Mouse (Mus musculus) megakaryocyte-erythroid progenitor cell, adult 5-6 weeks (primary cell): Measurements from ENCODE around the gene Gprin1. TPM values are rescaled to one million over a fixed set of nuclear protein-coding genes. Genes with fewer than 3 reads are reported as not detected.
A peak's percentile ranks its signal among the peaks of the same experiment; 100 is the strongest.

Experiments
- ATAC-seq: replicated peaks from 2 replicates; pipeline ENCODE4 v1.8.0; 2016; ENCODE audit warnings: mild to moderate bottlenecking, inconsistent platforms; ENCODE audit not compliant: severe bottlenecking, poor library complexity, low FRiP score, low TSS enrichment
- total RNA-seq, 2 experiments: library from RNA; stranded (forward) in 1 of 2; stranded (reverse) in 1 of 2; fragments of 200-1000, 215-1000 nt in 1 of 2; fragments of >200 nt in 1 of 2; fragmentation: Nextera tagmentation in 1 of 2; gene quantifications; 2 replicates each; pipeline ENCODE4 v1.2.3; 2014 to 2017

Gene Gprin1
- total RNA-seq, 2 experiments from 2014 or later = not detected

GRCm38 (mm10) chr13:54746896-54747295, 2.8 kb downstream of the Gprin1 start:
- no peak for ATAC-seq

DNA sequence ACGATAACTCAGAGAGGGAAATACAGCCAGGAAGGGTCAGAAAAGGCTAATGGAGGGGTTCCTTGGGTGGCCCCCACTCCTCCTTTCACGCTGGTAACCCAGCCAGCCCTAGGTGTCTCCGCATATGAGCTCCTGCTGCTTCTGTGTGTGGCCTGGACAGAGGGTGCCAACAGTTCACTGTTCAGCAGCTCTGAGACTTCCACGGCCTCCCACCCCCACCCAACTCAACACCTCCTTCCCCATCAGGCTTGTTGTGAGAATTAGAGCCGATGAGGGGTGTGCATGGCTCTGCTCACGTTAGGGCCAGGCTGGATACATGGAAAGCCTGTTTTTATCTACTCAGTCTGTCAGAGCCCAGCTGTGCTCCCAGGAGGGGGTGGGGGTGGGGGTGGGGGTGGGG, 3.6 kb downstream of the Gprin1 start:
- no peak for ATAC-seq

- ATAC-seq = no peak
Measured at GRCm38 (mm10) chr13:54738213-54738601, 11.5 kb downstream of the Gprin1 start.

- ATAC-seq = no peak
Measured at GRCm38 (mm10) chr13:54737488-54738212, 12.0 kb downstream of the Gprin1 start.

GRCm38 (mm10) chr13:54736931-54737330, 12.7 kb downstream of the Gprin1 start:
- ATAC-seq = no peak

DNA sequence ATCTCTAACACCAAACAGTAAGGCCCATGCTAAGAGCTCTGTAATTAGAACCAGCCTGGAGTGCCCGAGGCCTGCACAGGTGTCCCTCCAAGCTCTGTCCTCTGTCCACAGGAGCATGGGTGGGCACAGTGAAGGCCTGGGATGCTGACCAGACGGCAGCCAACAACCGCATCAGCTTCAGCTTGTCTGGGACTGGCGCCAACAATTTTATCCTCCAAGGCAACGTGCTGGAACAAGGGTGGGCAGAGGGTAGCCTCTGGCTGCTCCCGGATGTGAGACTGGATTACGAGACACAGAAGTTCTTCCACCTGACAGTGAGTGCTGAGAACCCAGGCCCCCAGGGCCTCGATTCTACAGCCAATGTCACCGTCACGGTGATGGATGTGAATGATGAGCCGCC, 23.5 kb downstream of the Gprin1 start:
- no peak for ATAC-seq

DNA sequence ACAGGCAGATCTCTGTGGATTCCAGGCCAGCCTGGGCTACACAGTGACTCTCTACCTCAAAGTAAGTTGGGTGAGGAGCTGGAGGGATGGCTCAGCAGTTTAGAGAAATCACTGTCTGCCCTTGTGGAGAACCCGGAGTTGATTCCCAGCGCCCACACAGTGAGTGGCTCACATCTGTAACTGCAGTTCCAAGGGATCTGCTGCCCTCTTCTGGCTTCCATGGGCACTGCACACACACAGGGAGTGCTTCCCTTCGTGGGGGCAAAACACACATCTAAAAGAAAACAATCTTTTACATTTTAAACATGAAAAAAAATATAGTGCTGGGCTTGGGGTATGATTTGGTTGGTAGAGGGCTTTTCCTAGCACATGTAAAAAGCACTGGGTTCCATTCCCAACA, 26.5 kb downstream of the Gprin1 start:
- ATAC-seq = no peak

DNA sequence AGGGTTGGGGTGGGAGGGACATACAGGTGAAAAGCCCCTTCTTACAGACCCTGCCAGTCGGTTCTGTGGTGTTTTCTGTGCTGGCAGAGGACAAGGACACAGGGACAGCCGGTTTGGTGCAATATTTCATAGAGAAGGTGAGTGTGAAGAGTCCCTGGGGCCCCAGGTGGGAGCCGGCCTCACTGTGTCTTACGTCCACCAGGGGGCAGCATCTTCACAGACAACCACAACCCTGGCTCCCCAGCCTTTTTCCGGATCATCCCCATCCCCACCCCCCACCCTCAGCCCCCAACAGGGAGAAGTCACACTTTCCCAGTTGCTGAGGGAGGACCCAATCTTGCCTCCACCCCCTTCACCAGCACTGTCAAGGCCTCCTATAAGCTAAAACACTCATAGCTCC, 32.8 kb downstream of the Gprin1 start:
- ATAC-seq = no peak

- no peak for ATAC-seq
Measured at GRCm38 (mm10) chr13:54714996-54715395, 34.7 kb downstream of the Gprin1 start.

DNA sequence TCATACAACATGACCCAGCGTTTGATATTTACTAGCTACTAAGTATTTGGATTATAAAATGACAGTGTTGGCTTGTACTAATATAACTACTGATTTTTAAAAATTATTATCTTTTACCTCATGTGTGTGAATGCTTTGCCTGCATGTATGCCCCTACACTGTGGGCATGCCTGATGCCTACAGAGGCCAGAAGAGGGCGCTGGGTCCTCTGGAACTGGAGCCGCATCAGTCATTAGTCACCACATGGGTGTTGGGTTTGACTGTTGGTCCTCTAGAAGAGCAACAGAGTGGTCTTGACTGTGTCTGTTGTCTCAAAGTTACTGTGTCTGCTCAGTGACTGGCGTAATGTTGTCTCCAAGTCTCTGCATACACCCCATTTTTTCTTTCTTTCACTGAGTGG, 35.3 kb downstream of the Gprin1 start:
- no peak for ATAC-seq

DNA sequence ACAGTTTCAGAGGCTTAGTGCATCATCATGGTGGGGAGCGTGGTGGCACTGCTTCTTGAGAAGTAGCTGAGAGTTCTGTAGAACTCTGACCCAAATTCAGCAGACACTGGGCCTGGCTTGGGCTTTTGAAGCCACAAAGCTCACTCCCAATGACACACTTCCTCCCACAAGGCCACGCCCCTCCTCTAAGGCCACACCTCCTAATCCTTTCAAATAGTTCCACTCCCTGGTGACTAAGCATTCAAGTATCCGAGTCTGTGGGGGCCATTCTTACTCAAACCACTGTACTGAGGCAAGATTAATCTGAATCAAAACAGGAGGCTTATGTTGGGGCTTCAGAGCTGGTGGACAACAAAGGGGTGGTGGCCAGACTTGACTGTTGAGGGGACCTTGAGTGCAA, 38.8 kb downstream of the Gprin1 start:
- no peak for ATAC-seq

GRCm38 (mm10) chr13:54704890-54705289, 44.8 kb downstream of the Gprin1 start:
- no peak for ATAC-seq

DNA sequence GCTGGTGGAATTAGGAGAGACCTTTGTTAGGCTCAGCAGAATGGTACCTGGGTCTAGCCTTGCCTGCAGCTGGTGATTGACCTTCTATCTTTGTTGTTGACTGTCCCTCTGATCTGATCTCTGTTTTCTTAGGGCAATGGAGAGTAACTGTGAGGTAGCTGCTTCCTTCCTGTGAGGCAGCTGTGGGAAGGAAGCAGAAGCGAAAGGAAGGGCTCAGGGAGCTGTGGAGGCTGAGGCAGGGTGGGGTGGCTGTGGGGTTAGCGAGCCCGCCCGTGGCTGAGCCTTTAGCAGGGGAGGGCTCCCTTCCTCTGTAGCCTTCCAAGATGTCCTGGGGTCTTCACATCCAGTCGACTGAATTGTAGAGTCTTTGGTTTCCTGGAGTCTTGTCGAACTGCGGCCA, 47.2 kb downstream of the Gprin1 start:
- ATAC-seq = no peak

DNA sequence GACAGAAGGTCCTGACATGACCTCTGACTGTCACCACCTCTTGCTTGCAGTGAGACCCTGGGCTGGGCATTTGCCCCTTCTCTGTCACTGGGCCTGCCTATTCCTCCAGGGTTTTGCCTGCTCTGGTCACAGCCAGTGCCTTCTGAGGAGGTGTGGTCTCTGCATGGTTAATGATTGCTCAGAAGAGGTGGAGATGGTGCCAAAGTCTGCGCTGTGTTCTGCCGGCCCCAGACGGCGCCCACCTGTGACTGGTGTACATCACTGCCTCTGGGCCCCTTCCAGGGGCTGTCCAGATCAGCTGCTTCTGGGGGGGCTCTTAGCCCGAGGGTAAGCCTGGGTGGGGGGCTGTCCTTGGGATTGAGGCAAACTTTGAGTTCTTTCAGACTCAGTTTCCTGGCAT, 48.4 kb downstream of the Gprin1 start, which contains the start of gene Cdhr2:
Cdhr2 (plus strand) TSS at position 219 of the 400 bp plus-strand sequence.
- no peak for ATAC-seq

GRCm38 (mm10) chr13:54695479-54696230, 54.0 kb downstream of the Gprin1 start:
- ATAC-seq = no peak

DNA sequence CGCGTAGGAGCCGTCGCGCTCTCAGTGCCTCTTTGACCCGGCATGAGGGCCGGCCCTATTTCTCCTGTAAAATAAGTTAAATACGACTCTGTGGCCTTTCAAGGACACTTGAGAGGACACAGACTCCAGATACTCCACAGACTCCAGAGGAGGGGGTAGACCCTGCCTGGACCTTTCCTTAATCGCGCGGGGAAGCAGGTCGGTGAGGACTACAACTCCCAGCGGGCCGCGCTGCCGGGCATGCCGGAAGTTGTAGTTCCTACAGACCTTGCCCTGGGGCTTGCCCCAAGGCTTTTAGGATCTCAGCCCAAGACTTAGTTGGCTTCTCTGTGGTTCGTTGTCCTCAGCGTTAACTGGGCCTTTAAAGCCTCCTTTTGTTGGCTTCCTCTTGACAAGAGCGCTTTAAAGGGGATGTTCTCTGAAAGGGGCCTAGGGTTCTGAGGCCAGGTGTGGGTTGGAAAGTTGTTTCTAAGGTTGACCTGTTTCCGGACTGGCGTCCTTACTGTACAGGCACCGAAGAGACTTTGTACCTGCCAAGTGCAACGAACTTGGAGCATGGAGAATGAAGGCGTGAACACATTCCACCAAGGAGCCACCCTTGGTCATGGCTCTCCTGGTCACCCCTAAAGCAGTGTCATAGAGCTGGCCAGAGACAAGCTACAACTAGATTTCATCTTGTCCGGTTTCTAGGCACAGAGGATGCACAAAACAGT, 55.2 kb downstream of the Gprin1 start:
- ATAC-seq = peak; percentile 70

DNA sequence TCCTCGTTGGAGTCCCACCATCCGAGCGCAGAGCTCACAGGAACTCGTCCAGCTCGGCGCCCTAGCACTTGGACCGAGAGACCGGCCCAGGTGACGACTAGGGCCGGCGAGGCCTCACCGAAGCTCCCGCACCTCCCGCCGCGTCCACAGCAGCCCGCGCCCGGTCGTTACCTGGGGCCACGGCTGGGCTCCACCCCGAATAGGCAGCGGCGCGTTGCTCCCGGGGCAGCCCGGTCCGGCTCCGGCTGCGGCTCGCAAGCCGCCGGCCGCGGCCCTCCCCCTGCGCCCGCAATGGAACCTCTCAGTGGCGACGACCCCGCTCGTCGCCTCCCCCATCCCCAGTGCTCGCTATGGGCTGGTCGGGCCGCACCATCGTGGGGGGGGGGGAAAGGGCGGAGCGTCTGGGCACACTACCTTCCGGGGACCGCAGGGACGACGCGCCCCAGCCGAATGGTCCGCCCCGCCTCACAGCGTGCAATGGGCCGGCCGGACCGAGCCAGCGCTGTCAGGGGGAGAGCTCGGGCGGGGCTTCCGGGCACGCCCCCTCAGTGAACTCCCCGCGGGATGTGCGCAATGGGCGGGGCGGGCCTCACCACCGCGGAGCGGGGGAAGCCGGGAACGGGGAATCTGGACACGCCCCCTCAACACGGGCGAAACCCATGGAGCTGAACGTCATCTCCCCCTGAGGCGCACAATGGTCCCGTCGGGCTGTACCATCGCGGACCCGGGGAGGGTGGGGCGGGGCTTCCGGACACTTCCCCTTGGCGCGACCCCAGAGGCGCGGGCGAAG, 55.9 kb downstream of the Gprin1 start, which contains the start of gene Rnf44:
Rnf44 (minus strand) TSS at position 350 of the 790 bp plus-strand sequence.
- peak; percentile 94 for ATAC-seq

- 0 out of 2 replicates have a peak, but pooled peaks have one; percentile 1 for ATAC-seq
Measured at GRCm38 (mm10) chr13:54692711-54693557, 56.7 kb downstream of the Gprin1 start.

GRCm38 (mm10) chr13:54691737-54692136, 57.9 kb downstream of the Gprin1 start:
- no peak for ATAC-seq
